Mouse (Mus musculus): ENCODE measurements around the gene Rnf10.

DNA sequence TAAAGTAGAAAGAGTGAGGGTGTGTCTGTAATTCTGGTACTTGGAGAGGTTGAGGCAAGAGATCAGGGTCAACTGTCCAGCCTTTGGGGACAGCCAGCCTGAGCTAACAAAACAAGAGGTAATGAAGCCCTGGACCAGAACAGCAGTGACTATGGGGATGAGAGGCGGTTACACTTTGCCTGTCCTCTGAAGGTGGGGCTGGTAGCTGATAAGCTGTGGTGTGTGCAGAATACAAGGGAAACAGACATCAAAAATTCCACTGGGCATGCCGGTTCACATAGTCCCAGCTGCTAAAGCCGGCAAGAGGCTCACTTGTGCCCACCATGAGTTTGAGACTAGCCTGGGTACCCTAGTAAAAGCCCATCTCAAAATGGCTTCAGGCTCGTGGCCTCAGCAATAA lies 39.7 kb upstream of the Rnf10 start:
- no peak for TF ChIP-seq CTCF (IDR thresholded peaks at IDR 0.05; ENCODE audit: borderline replicate concordance, control insufficient read depth, extremely low read depth, insufficient read depth, low read length, poor library complexity)
- TF ChIP-seq POLR2A (IDR thresholded peaks at IDR 0.05; ENCODE audit: control insufficient read depth, extremely low read depth, insufficient read depth, low read length, poor library complexity): no peak
